ENCODE assay signal across 8 mouse cellular contexts in genomic region chr16:16357908-16358307, GRCm38 (mm10). TPM values are rescaled to one million over a fixed set of nuclear protein-coding genes. Genes with fewer than 3 reads are reported as not detected.
A peak's percentile ranks its signal among the peaks of the same experiment; 100 is the strongest.
DNase-seq lines count a peak whose midpoint lies in the region; ATAC-seq and TF ChIP-seq lines count a peak whose summit lies in the region.

No protein-coding gene starts in this region.

- H3K4me2 ChIP-seq in lung, embryonic 16.5 days (ENCODE audit: low read depth, low read length), result peak overlapping the region; percentile 82
- H3K4me2 ChIP-seq in heart, postnatal 0 days (ENCODE audit: low read depth, low read length), result peak overlapping the region; percentile 84
- H3K4me2 ChIP-seq in liver, embryonic 13.5 days, result peak overlapping the region; percentile 84
- H3K4me2 ChIP-seq in stomach, embryonic 16.5 days (ENCODE audit: low read depth, low read length), result peak overlapping the region; percentile 79

- TF ChIP-seq CTCF in heart, postnatal 0 days (IDR thresholded peaks at IDR 0.05; ENCODE audit: low read depth), result no peak; the same call in none of the 2 replicates

- peak overlapping the region; percentile 93 for H3K9ac ChIP-seq in lung, embryonic 16.5 days (ENCODE audit: low read length)
- peak overlapping the region; percentile 75 for H3K9ac ChIP-seq in heart, postnatal 0 days (replicated peaks; ENCODE audit: low read depth, low read length)
- peak overlapping the region; percentile 92 for H3K9ac ChIP-seq in liver, embryonic 13.5 days
- peak overlapping the region; percentile 90 for H3K9ac ChIP-seq in stomach, embryonic 16.5 days (ENCODE audit: low read length)

- 1% methylated on average over 6 of the region's 6 CpGs for WGBS in lung, embryonic 16.5 days
- WGBS in heart, postnatal 0 days, result 5% methylated on average over 6 of the region's 6 CpGs
- 0% methylated on average over 6 of the region's 6 CpGs for WGBS in liver, embryonic 13.5 days (ENCODE audit: insufficient replicate concordance)
- 6% methylated on average over 6 of the region's 6 CpGs for WGBS in stomach, embryonic 16.5 days

- no peak for DNase-seq in lung, postnatal 4 days
- DNase-seq in cerebellum, adult 9-11 months, result peak; percentile 24
- DNase-seq in heart, postnatal 0 days (ENCODE audit: low spot score), result no peak
- DNase-seq in liver, embryonic 13.5 days, result no peak
- no peak for DNase-seq in left cerebral cortex, adult 11 months (ENCODE audit: low spot score)
- DNase-seq in urinary bladder, postnatal 14 days (ENCODE audit: low spot score), result no peak

- H3K9me3 ChIP-seq in lung, embryonic 16.5 days (ENCODE audit: control insufficient read depth, low read length), result no peaks in the 10 kb centered on the region
- H3K9me3 ChIP-seq in heart, postnatal 0 days (replicated peaks; ENCODE audit: control insufficient read depth, low read length), result no peaks in the 10 kb centered on the region; the same call in 1 of the 2 replicates
- no peaks in the 10 kb centered on the region for H3K9me3 ChIP-seq in liver, embryonic 13.5 days (replicated peaks)
- H3K9me3 ChIP-seq in stomach, embryonic 16.5 days (replicated peaks; ENCODE audit: control insufficient read depth, low read length), result no peaks in the 10 kb centered on the region; the same call in 1 of the 2 replicates

- H3K36me3 ChIP-seq in lung, embryonic 16.5 days (ENCODE audit: control insufficient read depth, insufficient read depth, low read length), result peaks cover 2% of the 10 kb centered on the region; the same call in 1 of the 2 replicates
- H3K36me3 ChIP-seq in heart, postnatal 0 days (replicated peaks; ENCODE audit: control insufficient read depth, insufficient read depth, low read length), result 0 out of 2 replicates have a peak, but pooled peaks cover 3% of the 10 kb centered on the region
- peaks cover 4% of the 10 kb centered on the region for H3K36me3 ChIP-seq in liver, embryonic 13.5 days
- no peaks in the 10 kb centered on the region; the same call in 1 of the 2 replicates for H3K36me3 ChIP-seq in stomach, embryonic 16.5 days (ENCODE audit: control insufficient read depth, insufficient read depth, low read length)

- TF ChIP-seq EP300 in heart, postnatal 0 days (IDR thresholded peaks at IDR 0.05; ENCODE audit: low read depth), result no peak

- H3K4me1 ChIP-seq in lung, embryonic 16.5 days (replicated peaks; ENCODE audit: control insufficient read depth, insufficient read depth, low read length), result peaks cover 6% of the 10 kb centered on the region; the same call in 1 of the 2 replicates
- H3K4me1 ChIP-seq in heart, postnatal 0 days (ENCODE audit: control insufficient read depth, insufficient read depth), result peaks cover 11% of the 10 kb centered on the region
- peaks cover 18% of the 10 kb centered on the region for H3K4me1 ChIP-seq in liver, embryonic 13.5 days (replicated peaks)
- H3K4me1 ChIP-seq in stomach, embryonic 16.5 days (ENCODE audit: control insufficient read depth, insufficient read depth, low read length), result no peaks in the 10 kb centered on the region

- peak overlapping the region; percentile 93 for H3K4me3 ChIP-seq in lung, embryonic 16.5 days (ENCODE audit: low read length)
- H3K4me3 ChIP-seq in heart, postnatal 0 days (ENCODE audit: low read depth, low read length), result peak overlapping the region; percentile 72
- H3K4me3 ChIP-seq in liver, embryonic 13.5 days (replicated peaks), result peak overlapping the region; percentile 90
- peak overlapping the region; percentile 89 for H3K4me3 ChIP-seq in stomach, embryonic 16.5 days (replicated peaks; ENCODE audit: low read length)

- ATAC-seq in lung, embryonic 16.5 days (ENCODE audit: low read depth), result no peak
- no peak for ATAC-seq in heart, postnatal 0 days (ENCODE audit: insufficient read depth, low read depth)
- ATAC-seq in liver, embryonic 13.5 days (ENCODE audit: low read depth), result no peak
- no peak for ATAC-seq in stomach, embryonic 16.5 days (ENCODE audit: insufficient read depth, low FRiP score)

- H3K27ac ChIP-seq in lung, embryonic 16.5 days (ENCODE audit: low read length), result peak overlapping the region; percentile 95; the same call in 1 of the 2 replicates
- peak overlapping the region; percentile 94 for H3K27ac ChIP-seq in heart, postnatal 0 days (ENCODE audit: low read depth)
- H3K27ac ChIP-seq in liver, embryonic 13.5 days, result peak overlapping the region; percentile 93
- H3K27ac ChIP-seq in stomach, embryonic 16.5 days (ENCODE audit: low read length), result no peak overlapping the region

- H3K27me3 ChIP-seq in lung, embryonic 16.5 days (ENCODE audit: control insufficient read depth, insufficient read depth, low read depth, low read length), result no peaks in the 10 kb centered on the region
- H3K27me3 ChIP-seq in heart, postnatal 0 days (ENCODE audit: control insufficient read depth, insufficient read depth, low read length), result no peaks in the 10 kb centered on the region
- H3K27me3 ChIP-seq in liver, embryonic 13.5 days, result no peaks in the 10 kb centered on the region
- no peaks in the 10 kb centered on the region for H3K27me3 ChIP-seq in stomach, embryonic 16.5 days (ENCODE audit: control insufficient read depth, insufficient read depth, low read length)

RNA-seq across cellular contexts. Expression of gene Dnm1l, which starts 0.9 kb away (rescaled TPM):
- polyA plus RNA-seq in lung, embryonic 16.5 days (2015; fragmentation: Nextera tagmentation; extraction: Ambion mirVana), result 52.5 and 54.7 TPM in 2 replicates
- total RNA-seq in heart, postnatal 0 days (2014; rRNA removed; ENCODE audit: low replicate concordance), result 49.6 and 55.3 TPM in 2 replicates
- polyA plus RNA-seq in heart, postnatal 0 days (2015; fragmentation: Nextera tagmentation; extraction: Ambion mirVana), result 64.6 and 66.1 TPM in 2 replicates
- 27.3 and 30.9 TPM in 2 replicates for polyA plus RNA-seq in liver, embryonic 13.5 days (2015; fragmentation: Nextera tagmentation; extraction: Ambion mirVana)
- polyA plus RNA-seq in stomach, embryonic 16.5 days (2015; fragmentation: Nextera tagmentation; extraction: Ambion mirVana), result 59.0 and 60.4 TPM in 2 replicates

RNA-seq across cellular contexts. Expression of gene Yars2, which starts 55.1 kb away (rescaled TPM):
- 23.6 and 29.3 TPM in 2 replicates for polyA plus RNA-seq in lung, embryonic 16.5 days (2015; fragmentation: Nextera tagmentation; extraction: Ambion mirVana)
- 73.4 and 75.8 TPM in 2 replicates for total RNA-seq in heart, postnatal 0 days (2014; rRNA removed; ENCODE audit: low replicate concordance)
- polyA plus RNA-seq in heart, postnatal 0 days (2015; fragmentation: Nextera tagmentation; extraction: Ambion mirVana), result 30.7 and 31.3 TPM in 2 replicates
- polyA plus RNA-seq in liver, embryonic 13.5 days (2015; fragmentation: Nextera tagmentation; extraction: Ambion mirVana), result 38.7 and 43.4 TPM in 2 replicates
- polyA plus RNA-seq in stomach, embryonic 16.5 days (2015; fragmentation: Nextera tagmentation; extraction: Ambion mirVana), result 21.8 and 28.8 TPM in 2 replicates
